8 mouse cellular contexts compared by ENCODE assay signal in genomic region chr9:59750267-59751065, GRCm38 (mm10). TPM values are rescaled to one million over a fixed set of nuclear protein-coding genes. Genes with fewer than 3 reads are reported as not detected.
DNase-seq lines count a peak whose midpoint lies in the region; ATAC-seq and TF ChIP-seq lines count a peak whose summit lies in the region.

Gene Senp8, minus strand, starts transcription at chr9:59750710.
Gene Myo9a, plus strand, starts transcription at chr9:59750896.

- H3K4me3 ChIP-seq in hindbrain, embryonic 13.5 days: peak within 1 kb of the TSS; percentile 91

- H3K27me3 ChIP-seq in Patski: no peaks in the 10 kb centered on the region
- no peaks in the 10 kb centered on the region for H3K27me3 ChIP-seq in hindbrain, embryonic 13.5 days

- peak within 1 kb of the TSS; percentile 80 for H3K4me2 ChIP-seq in hindbrain, embryonic 13.5 days

- TF ChIP-seq CTCF in Patski (IDR thresholded peaks at IDR 0.05): no peak

- POLR2A ChIA-PET in Patski (lab: Charles Lee): interaction anchor here (0.6 to 3.8 kb wide), 3 partner anchors 8 to 27 kb away, joined by 4 to 26 read pairs (median 23); no protein-coding TSS in a partner anchor

- CTCF ChIA-PET in Patski (lab: Charles Lee): interaction anchor here (1.2 to 1.9 kb wide), 2 partner anchors 26 to 27 kb away, joined by 3 to 4 read pairs; no protein-coding TSS in a partner anchor

- H3K4me1 ChIP-seq in hindbrain, embryonic 13.5 days (replicated peaks): peaks cover 19% of the 10 kb centered on the region

- ATAC-seq in Patski: peak; percentile 63
- ATAC-seq in hindbrain, embryonic 13.5 days (ENCODE audit: low FRiP score): peak; percentile 94

- 1% methylated on average over 55 of the region's 59 CpGs for WGBS in hindbrain, embryonic 13.5 days

- peak within 1 kb of the TSS; percentile 95 for H3K27ac ChIP-seq in hindbrain, embryonic 13.5 days

- peak; percentile 92 for DNase-seq in Patski (ENCODE audit: low read depth, low spot score)
- peak; percentile 100 for DNase-seq in cerebellum, postnatal 14 days
- peak; percentile 99 for DNase-seq in frontal cortex, postnatal 14 days (ENCODE audit: low spot score in 2 of 2)
- peak; percentile 98 to 99 for DNase-seq in layer of hippocampus, postnatal 25 days (ENCODE audit: extremely low spot score in 1 of 2, low spot score in 1 of 2)
- peak; percentile 99 for DNase-seq in lung, postnatal 25 days (ENCODE audit: low spot score)
- peak; percentile 99 for DNase-seq in retina, embryonic 14.5 days (ENCODE audit: low spot score)
- peak; percentile 100 for DNase-seq in thymus, postnatal 4 days

- H3K36me3 ChIP-seq in hindbrain, embryonic 13.5 days: no peaks in the 10 kb centered on the region

- peak within 1 kb of the TSS; percentile 94 for H3K9ac ChIP-seq in hindbrain, embryonic 13.5 days

- in situ Hi-C loops in Patski (cut with MboI; ENCODE audit: low pct_unique_long_range_greater_than_20kb): no loop called here

- no peaks in the 10 kb centered on the region for H3K9me3 ChIP-seq in hindbrain, embryonic 13.5 days

RNA-seq across cellular contexts. Expression of gene Senp8, which starts in this region (rescaled TPM):
- 11.5 TPM for polyA plus RNA-seq in Patski (2021)
- 14.3 TPM in 2 replicates for polyA plus RNA-seq in hindbrain, embryonic 13.5 days (2015; fragmentation: Nextera tagmentation; extraction: Ambion mirVana)
- total RNA-seq in layer of hippocampus, postnatal 25 days (2021): 1 to 10 TPM; 9.2 to 9.7 TPM

RNA-seq across cellular contexts. Expression of gene Myo9a, which starts in this region (rescaled TPM):
- polyA plus RNA-seq in Patski (2021): 38.7 TPM
- 24.3 and 24.7 TPM in 2 replicates for polyA plus RNA-seq in hindbrain, embryonic 13.5 days (2015; fragmentation: Nextera tagmentation; extraction: Ambion mirVana)
- total RNA-seq in layer of hippocampus, postnatal 25 days (2021): 10 to 100 TPM; 57.4 to 66.3 TPM

Comparison
In these comparisons a context has a peak if more than half of its experiments do, and no peak if none do; other contexts are left out.
1. Peak in every context shown above with its lines: DNase-seq, ATAC-seq, H3K4me3 ChIP-seq and H3K27ac ChIP-seq.